Mouse (Mus musculus) CH12.LX (cell line): ENCODE data around the gene Sh3bp5. TPM values are rescaled to one million over a fixed set of nuclear protein-coding genes. Genes with fewer than 3 reads are reported as not detected.
A peak's percentile ranks its signal among the peaks of the same experiment; 100 is the strongest.

ENCODE experiments used
- DNase-seq: peaks from one replicate; pipeline ENCODE4 v3.0.0-alpha.2; 2013; ENCODE audit errors: extremely low read depth
- H3K27ac ChIP-seq: 2 replicates; pipeline ENCODE4 v1.5.1; 2012; ENCODE audit warnings: low read depth, mild to moderate bottlenecking, control low read depth, moderate library complexity; ENCODE audit not compliant: insufficient read depth
- H3K27me3 ChIP-seq: replicated peaks from 2 replicates; pipeline ENCODE3; 2012; ENCODE audit warnings: inconsistent platforms
- H3K36me3 ChIP-seq, 2 experiments: replicated peaks in 1 of 2; 2 replicates each; pipeline versions ENCODE3 to v1.6.1; 2012; ENCODE audit warnings: inconsistent platforms in 1 of 2, low read length in 1 of 2, mild to moderate bottlenecking in 1 of 2, mixed read lengths in 1 of 2, moderate library complexity in 1 of 2; ENCODE audit not compliant: control insufficient read depth in 1 of 2, insufficient read depth in 1 of 2
- H3K4me1 ChIP-seq, 2 experiments: 2 replicates each; pipeline ENCODE4 v1.6.1; 2012; ENCODE audit warnings: inconsistent platforms in 1 of 2, moderate library complexity in 1 of 2; ENCODE audit not compliant: insufficient read depth in 2 of 2, control insufficient read depth in 1 of 2
- H3K4me2 ChIP-seq: 2 replicates; pipeline ENCODE4 v1.6.1; 2012; ENCODE audit warnings: low read depth, mild to moderate bottlenecking, control low read depth; ENCODE audit not compliant: poor library complexity, insufficient read depth, severe bottlenecking
- H3K4me3 ChIP-seq, 3 experiments: fragments of 150-350 bp in 1 of 3; sonication (generic) in 1 of 3; replicated peaks in 1 of 3; 2 replicates each; pipeline versions ENCODE3 to v1.5.1; 2011 to 2012; ENCODE audit warnings: low read depth in 2 of 3, low read length in 2 of 3, mild to moderate bottlenecking in 2 of 3, moderate library complexity in 2 of 3, control low read depth in 1 of 3, improper control_type of control experiment in 1 of 3, inconsistent platforms in 1 of 3, mixed read lengths in 1 of 3; ENCODE audit not compliant: poor library complexity in 1 of 3
- H3K79me2 ChIP-seq: replicated peaks from 2 replicates; pipeline ENCODE4 v1.6.1; 2012; ENCODE audit warnings: mild to moderate bottlenecking, moderate library complexity; ENCODE audit not compliant: control insufficient read depth, poor library complexity, insufficient read depth, severe bottlenecking; ENCODE audit errors: extremely low read depth
- H3K9ac ChIP-seq: 2 replicates; pipeline ENCODE4 v1.6.1; 2012; ENCODE audit warnings: low read depth, mild to moderate bottlenecking, control low read depth, moderate library complexity; ENCODE audit not compliant: insufficient read depth
- H3K9me3 ChIP-seq: replicated peaks from 2 replicates; pipeline ENCODE3; 2012; ENCODE audit warnings: low read length, inconsistent platforms, mixed read lengths
- BHLHE40 ChIP-seq: IDR thresholded peaks from 2 replicates; pipeline ENCODE4 v1.6.1; 2011; ENCODE audit warnings: mild to moderate bottlenecking, low read depth, low read length, improper control_type of control experiment
- CTCF ChIP-seq, 2 experiments: IDR thresholded peaks in 1 of 2; conservative IDR thresholded peaks in 1 of 2; 2 replicates each; pipeline ENCODE4 v1.5.1; 2011 to 2012; ENCODE audit warnings: low read depth in 2 of 2, low read length in 2 of 2, improper control_type of control experiment in 1 of 2, inconsistent platforms in 1 of 2, mild to moderate bottlenecking in 1 of 2, moderate library complexity in 1 of 2
- ELF1 ChIP-seq: IDR thresholded peaks from 2 replicates; pipeline ENCODE4 v1.6.1; 2014; ENCODE audit warnings: low read depth, mild to moderate bottlenecking, inconsistent platforms, low read length, improper control_type of control experiment
- EP300 ChIP-seq: IDR thresholded peaks from 2 replicates; pipeline ENCODE4 v1.6.1; 2011; ENCODE audit warnings: low read length, improper control_type of control experiment
- GABPA ChIP-seq: IDR thresholded peaks from 2 replicates; pipeline ENCODE4 v1.6.1; 2012; ENCODE audit warnings: low read depth, low read length, improper control_type of control experiment, inconsistent platforms; ENCODE audit not compliant: insufficient replicate concordance
- KAT2A ChIP-seq: IDR thresholded peaks from 2 replicates; pipeline ENCODE4 v1.6.1; 2012; ENCODE audit warnings: low read length, improper control_type of control experiment, inconsistent platforms; ENCODE audit not compliant: insufficient replicate concordance
- MAX ChIP-seq: IDR thresholded peaks from 2 replicates; pipeline ENCODE4 v1.6.1; 2011; ENCODE audit warnings: low read length, improper control_type of control experiment
- MAZ ChIP-seq: IDR thresholded peaks from 2 replicates; pipeline ENCODE4 v1.6.1; 2012; ENCODE audit warnings: low read depth, mild to moderate bottlenecking, inconsistent platforms, low read length, improper control_type of control experiment, moderate library complexity
- MXI1 ChIP-seq: IDR thresholded peaks from 2 replicates; pipeline ENCODE4 v1.6.1; 2011; ENCODE audit warnings: mild to moderate bottlenecking, low read depth, low read length, improper control_type of control experiment
- MYC ChIP-seq: IDR thresholded peaks from 2 replicates; pipeline ENCODE4 v1.6.1; 2011; ENCODE audit warnings: low read depth, mild to moderate bottlenecking, improper control_type of control experiment, low read length
- NRF1 ChIP-seq: IDR thresholded peaks from 2 replicates; pipeline ENCODE4 v1.6.1; 2014; ENCODE audit warnings: low read depth, mild to moderate bottlenecking, inconsistent platforms, low read length, improper control_type of control experiment, moderate library complexity
- PAX5 ChIP-seq: IDR thresholded peaks from 2 replicates; pipeline ENCODE4 v1.6.1; 2012; ENCODE audit warnings: low read length, inconsistent platforms, mixed read lengths
- POLR2A ChIP-seq: IDR thresholded peaks from 2 replicates; pipeline ENCODE4 v1.6.1; 2011; ENCODE audit warnings: low read depth, mild to moderate bottlenecking, improper control_type of control experiment, low read length
- RAD21 ChIP-seq: IDR thresholded peaks from 2 replicates; pipeline ENCODE4 v1.6.1; 2011; ENCODE audit warnings: low read depth, mild to moderate bottlenecking, low read length, improper control_type of control experiment, moderate library complexity
- TBP ChIP-seq: conservative IDR thresholded peaks from 2 replicates; pipeline ENCODE4 v1.6.1; 2011; ENCODE audit warnings: low read depth, low read length, improper control_type of control experiment
- USF1 ChIP-seq: IDR thresholded peaks from 2 replicates; pipeline ENCODE4 v1.6.1; 2014; ENCODE audit warnings: low read depth, mild to moderate bottlenecking, inconsistent platforms, low read length, improper control_type of control experiment
- ZKSCAN1 ChIP-seq: IDR thresholded peaks from 2 replicates; pipeline ENCODE4 v1.6.1; 2012; ENCODE audit warnings: low read depth, inconsistent platforms, low read length, improper control_type of control experiment, borderline replicate concordance
- dilution Hi-C: fragments of 300-500 bp; cut with MboI; formaldehyde crosslinking; loops from 2 replicates; pipeline ENCODE4 v1.14.3; 2020; ENCODE audit warnings: low sequenced_read_pairs; ENCODE audit not compliant: extremely low pct_unique_long_range_greater_than_20kb, extremely low pct_ligation_motif_present
- in situ Hi-C: fragments of 300-500 bp; cut with MboI; formaldehyde crosslinking; loops from 3 replicates; pipeline ENCODE4 v1.14.3; 2019; ENCODE audit warnings: low sequenced_read_pairs, low pct_ligation_motif_present, low pct_unique_long_range_greater_than_20kb, mixed read lengths
- polyA plus RNA-seq: library from polyadenylated mRNA; unstranded; fragments of >175 nt; gene quantifications from 2 replicates; pipeline ENCODE4 v1.2.1, GENCODE M21; 2012; ENCODE audit warnings: low read depth; ENCODE audit not compliant: insufficient read length
- total RNA-seq, 2 experiments: library from RNA; depleted of rRNA; stranded (reverse); fragments of 300-350 nt in 1 of 2; fragments of >200 nt in 1 of 2; gene quantifications; 2 replicates each; pipeline ENCODE4 v1.2.3; 2012 to 2014

Sh3bp5 gene
- total and polyA plus RNA-seq, 3 experiments, result 57.4 to 158 (median 64.6) TPM

DNA sequence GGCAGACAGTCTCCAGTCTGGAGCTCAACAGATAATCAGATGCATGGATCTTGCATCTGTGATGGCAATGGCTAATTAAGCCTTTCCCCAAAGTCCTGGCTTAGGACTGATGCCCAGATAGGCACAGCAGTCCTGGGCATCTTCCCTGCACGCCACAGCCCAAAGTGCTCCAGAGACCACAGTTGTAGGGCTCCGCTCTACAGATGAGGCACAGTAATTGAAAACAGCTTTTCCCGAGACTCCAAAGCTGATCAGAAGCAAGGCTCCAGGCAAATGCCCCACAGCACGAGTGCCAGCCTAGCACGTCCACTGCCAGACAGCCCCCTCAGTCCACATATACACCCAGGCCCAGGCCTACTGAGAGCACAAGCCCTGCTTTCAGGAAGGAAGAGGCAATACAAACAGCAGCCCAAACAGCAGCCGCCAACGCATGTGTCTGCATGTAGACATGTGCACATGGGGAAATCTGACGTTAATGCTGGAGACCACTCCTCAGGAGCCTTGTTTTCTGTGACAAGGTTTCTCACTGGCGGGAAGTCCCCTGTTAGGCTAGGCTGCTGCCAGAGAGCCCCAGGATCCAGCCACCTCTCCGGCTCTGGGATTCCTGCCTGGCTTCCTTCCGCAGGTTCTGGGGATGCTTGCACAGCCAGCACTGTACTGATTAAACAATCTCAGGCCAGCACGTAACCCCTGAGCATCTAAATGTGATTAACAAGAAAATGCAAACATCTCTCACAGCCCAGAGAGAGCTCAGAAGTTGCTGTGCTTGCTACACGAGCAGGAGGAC lies 47.6 kb downstream of the Sh3bp5 start:
- no peak overlapping the region for H3K9ac ChIP-seq
- no peak for DNase-seq
- H3K4me1 ChIP-seq, result peaks cover 38 to 100% of the 10 kb centered on the region in 2 experiments
- H3K4me2 ChIP-seq, result no peak overlapping the region
- in situ Hi-C loops (loop anchor here (5.0 kb wide), 2 partner anchors 39 to 74 kb away; no protein-coding TSS in a partner anchor), dilution Hi-C loops (no loop called here)
- peaks cover 54 to 96% of the 10 kb centered on the region in 2 experiments for H3K36me3 ChIP-seq
- no peaks in the 10 kb centered on the region for H3K27me3 ChIP-seq
- TF ChIP-seq ZKSCAN1 (no peak), BHLHE40 (no peak), PAX5 (no peak), MXI1 (no peak), MYC (no peak), USF1 (no peak), NRF1 (no peak), MAX (no peak), GABPA (no peak), EP300 (no peak)
- no peak overlapping the region for H3K4me3 ChIP-seq
- peaks cover 32% of the 10 kb centered on the region for H3K79me2 ChIP-seq
- peak overlapping the region; percentile 40; the same call in 1 of the 2 replicates for H3K27ac ChIP-seq
- no peaks in the 10 kb centered on the region for H3K9me3 ChIP-seq

DNA sequence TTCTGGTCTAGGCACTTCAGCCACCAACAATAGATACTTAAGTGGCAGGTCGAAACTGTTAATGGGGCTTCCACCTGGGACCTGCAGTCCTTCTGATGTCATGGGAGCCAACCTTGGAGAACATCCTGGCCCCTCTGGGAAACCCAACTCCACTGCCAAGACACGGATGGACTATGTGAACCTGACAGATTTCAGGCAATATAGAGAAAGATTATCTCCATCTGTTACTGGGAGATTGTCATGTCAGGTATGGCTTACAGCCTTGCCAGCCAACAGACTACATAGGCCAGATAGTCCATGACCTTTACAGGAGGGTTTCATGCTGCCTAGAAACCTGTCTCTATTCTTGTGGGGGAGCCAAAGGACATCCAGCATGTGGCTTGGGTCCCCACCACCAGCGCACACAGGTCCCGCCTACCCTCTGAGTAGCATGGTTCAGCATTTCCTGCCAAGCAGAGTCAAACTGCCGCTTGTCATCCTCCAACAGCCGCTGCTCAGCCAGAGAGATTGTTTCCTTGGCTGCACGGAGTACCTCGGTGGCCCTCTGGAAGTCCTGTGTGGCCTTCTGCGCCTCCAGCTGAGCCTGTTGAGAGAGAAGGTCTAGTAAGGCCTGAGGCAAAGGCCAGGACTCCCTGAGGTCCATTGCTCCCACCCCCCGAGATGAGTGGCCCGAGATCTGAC lies 48.4 kb downstream of the Sh3bp5 start:
- Histone ChIP-seq H3K4me1 (peaks cover 31 to 100% of the 10 kb centered on the region in 2 experiments), H3K27ac (peak overlapping the region; percentile 40; the same call in 1 of the 2 replicates), H3K27me3 (no peaks in the 10 kb centered on the region), H3K79me2 (peaks cover 33% of the 10 kb centered on the region), H3K36me3 (peaks cover 53 to 95% of the 10 kb centered on the region in 2 experiments), H3K4me2 (no peak overlapping the region), H3K4me3 (no peak overlapping the region), H3K9ac (no peak overlapping the region), H3K9me3 (no peaks in the 10 kb centered on the region)
- in situ Hi-C loops, result loop anchor here (5.0 kb wide), 2 partner anchors 40 to 75 kb away; no protein-coding TSS in a partner anchor
- no peak for DNase-seq
- dilution Hi-C loops, result no loop called here
- TF ChIP-seq ELF1 (no peak), ZKSCAN1 (no peak), TBP (no peak), CTCF (conservative IDR thresholded peaks at IDR 0.05 in 1 of 2, IDR thresholded peaks at IDR 0.05 in 1 of 2; ENCODE audit: low read depth in 2 of 2, low read length in 2 of 2) (no peak), NRF1 (no peak), POLR2A (no peak), EP300 (no peak), RAD21 (no peak), BHLHE40 (no peak), GABPA (no peak), USF1 (no peak), MAZ (no peak), KAT2A (no peak)
